Mouse (Mus musculus): Measurements from ENCODE around the gene Ipo9. TPM values are rescaled to one million over a fixed set of nuclear protein-coding genes. Genes with fewer than 3 reads are reported as not detected.

The Ipo9 gene
- total and polyA plus RNA-seq, 3 experiments, result 33.7 to 58.3 (median 38.3) TPM

- no peak overlapping the region for H3K27ac ChIP-seq (ENCODE audit: insufficient read depth, low read depth)
- dilution Hi-C loops (cut with MboI; ENCODE audit: extremely low pct_ligation_motif_present, extremely low pct_unique_long_range_greater_than_20kb, low sequenced_read_pairs) (no loop called here), in situ Hi-C loops (cut with MboI; ENCODE audit: low pct_ligation_motif_present, low pct_unique_long_range_greater_than_20kb, low sequenced_read_pairs) (no loop called here)
- no peaks in the 10 kb centered on the region for H3K36me3 ChIP-seq (replicated peaks in 1 of 2; ENCODE audit: control insufficient read depth in 1 of 2, insufficient read depth in 1 of 2, low read length in 1 of 2)
- no peak overlapping the region for H3K4me3 ChIP-seq (replicated peaks in 1 of 3; ENCODE audit: low read depth in 2 of 3, low read length in 2 of 3, poor library complexity in 1 of 3)
- no peaks in the 10 kb centered on the region for H3K27me3 ChIP-seq (replicated peaks)
- no peak overlapping the region for H3K4me2 ChIP-seq (ENCODE audit: insufficient read depth, low read depth, poor library complexity, severe bottlenecking)
- DNase-seq (ENCODE audit: extremely low read depth), result no peak
- peaks cover 6% of the 10 kb centered on the region for H3K9me3 ChIP-seq (replicated peaks; ENCODE audit: low read length)
- TF ChIP-seq NELFE (IDR thresholded peaks at IDR 0.05; ENCODE audit: low read depth, low read length) (no peak), USF2 (conservative IDR thresholded peaks at IDR 0.05; ENCODE audit: low read depth, low read length) (no peak), ZC3H11A (IDR thresholded peaks at IDR 0.05; ENCODE audit: low read depth, low read length) (no peak), ZMIZ1 (IDR thresholded peaks at IDR 0.05; ENCODE audit: low read depth, low read length) (no peak), MAX (IDR thresholded peaks at IDR 0.05; ENCODE audit: low read length) (no peak), E2F4 (IDR thresholded peaks at IDR 0.05; ENCODE audit: insufficient replicate concordance, low read depth, low read length) (no peak), TBP (conservative IDR thresholded peaks at IDR 0.05; ENCODE audit: low read depth, low read length) (no peak), BHLHE40 (IDR thresholded peaks at IDR 0.05; ENCODE audit: low read depth, low read length) (no peak), NRF1 (IDR thresholded peaks at IDR 0.05; ENCODE audit: low read depth, low read length) (no peak), EP300 (IDR thresholded peaks at IDR 0.05; ENCODE audit: low read length) (no peak), CHD2 (IDR thresholded peaks at IDR 0.05; ENCODE audit: low read length) (no peak)
- H3K79me2 ChIP-seq (replicated peaks; ENCODE audit: control insufficient read depth, extremely low read depth, insufficient read depth, poor library complexity, severe bottlenecking), result no peaks in the 10 kb centered on the region
- peaks cover 2 to 12% of the 10 kb centered on the region in 2 experiments; a peak in 3 of 4 replicates for H3K4me1 ChIP-seq (ENCODE audit: control insufficient read depth in 1 of 2, insufficient read depth in 2 of 2)
- H3K9ac ChIP-seq (ENCODE audit: insufficient read depth, low read depth), result no peak overlapping the region
Measured at GRCm38 (mm10) chr1:135366380-135366779, 63.9 kb downstream of the Ipo9 start.

GRCm38 (mm10) chr1:135363446-135363845, 66.9 kb downstream of the Ipo9 start:
- no peak for TF ChIP-seq CHD2 (IDR thresholded peaks at IDR 0.05; ENCODE audit: low read length)
- TF ChIP-seq ZMIZ1 (IDR thresholded peaks at IDR 0.05; ENCODE audit: low read depth, low read length), result no peak
- TF ChIP-seq CHD1 (IDR thresholded peaks at IDR 0.05; ENCODE audit: low read depth, low read length), result no peak
- TF ChIP-seq JUN (IDR thresholded peaks at IDR 0.05; ENCODE audit: insufficient read depth, low read depth, low read length), result no peak
- TF ChIP-seq ETS1 (conservative IDR thresholded peaks at IDR 0.05; ENCODE audit: low read depth, low read length), result no peak
- TF ChIP-seq MAFK (IDR thresholded peaks at IDR 0.05; ENCODE audit: insufficient replicate concordance, low read length), result no peak
- TF ChIP-seq USF2 (conservative IDR thresholded peaks at IDR 0.05; ENCODE audit: low read depth, low read length), result no peak
- no peak for TF ChIP-seq BHLHE40 (IDR thresholded peaks at IDR 0.05; ENCODE audit: low read depth, low read length)
- no peak for TF ChIP-seq ZNF384 (IDR thresholded peaks at IDR 0.05; ENCODE audit: low read depth, low read length)
- no peak for TF ChIP-seq JUND (conservative IDR thresholded peaks at IDR 0.05; ENCODE audit: low read depth, low read length)
- TF ChIP-seq MXI1 (IDR thresholded peaks at IDR 0.05; ENCODE audit: low read depth, low read length), result no peak
- no peak for TF ChIP-seq KAT2A (IDR thresholded peaks at IDR 0.05; ENCODE audit: insufficient replicate concordance, low read length)
- no peak for TF ChIP-seq MYC (IDR thresholded peaks at IDR 0.05; ENCODE audit: low read depth, low read length)
- no peak for TF ChIP-seq EP300 (IDR thresholded peaks at IDR 0.05; ENCODE audit: low read length)
- H3K4me1 ChIP-seq (ENCODE audit: control insufficient read depth in 1 of 2, insufficient read depth in 2 of 2), result peaks cover 0 to 7% of the 10 kb centered on the region in 2 experiments; a peak in 2 of 4 replicates
- no peak overlapping the region for H3K9ac ChIP-seq (ENCODE audit: insufficient read depth, low read depth)
- H3K27me3 ChIP-seq (replicated peaks), result no peaks in the 10 kb centered on the region
- no peak for DNase-seq (ENCODE audit: extremely low read depth)
- H3K9me3 ChIP-seq (replicated peaks; ENCODE audit: low read length), result peaks cover 6% of the 10 kb centered on the region
- H3K79me2 ChIP-seq (replicated peaks; ENCODE audit: control insufficient read depth, extremely low read depth, insufficient read depth, poor library complexity, severe bottlenecking), result no peaks in the 10 kb centered on the region
- H3K4me3 ChIP-seq (replicated peaks in 1 of 3; ENCODE audit: low read depth in 2 of 3, low read length in 2 of 3, poor library complexity in 1 of 3), result no peak overlapping the region
- in situ Hi-C loops (cut with MboI; ENCODE audit: low pct_ligation_motif_present, low pct_unique_long_range_greater_than_20kb, low sequenced_read_pairs) (no loop called here), dilution Hi-C loops (cut with MboI; ENCODE audit: extremely low pct_ligation_motif_present, extremely low pct_unique_long_range_greater_than_20kb, low sequenced_read_pairs) (no loop called here)
- no peak overlapping the region for H3K4me2 ChIP-seq (ENCODE audit: insufficient read depth, low read depth, poor library complexity, severe bottlenecking)
- H3K27ac ChIP-seq (ENCODE audit: insufficient read depth, low read depth), result no peak overlapping the region
- H3K36me3 ChIP-seq (replicated peaks in 1 of 2; ENCODE audit: control insufficient read depth in 1 of 2, insufficient read depth in 1 of 2, low read length in 1 of 2), result no peaks in the 10 kb centered on the region
